Mouse (Mus musculus) testis, adult 2 months (tissue): ENCODE data around the gene Fam71e1. TPM values are rescaled to one million over a fixed set of nuclear protein-coding genes. Genes with fewer than 3 reads are reported as not detected.

Experiments used
- H3K27ac ChIP-seq: fragments of 200-500 bp; 2 replicates; pipeline ENCODE4 v1.5.1; 2012; ENCODE audit warnings: low read depth, low read length; ENCODE audit not compliant: control insufficient read depth, insufficient read depth
- H3K27me3 ChIP-seq: fragments of 200-500 bp; 2 replicates; pipeline ENCODE4 v1.6.1; 2012; ENCODE audit warnings: mild to moderate bottlenecking, low read length, moderate library complexity; ENCODE audit not compliant: control insufficient read depth, insufficient read depth
- H3K36me3 ChIP-seq: fragments of 200-500 bp; 2 replicates; pipeline ENCODE4 v1.6.1; 2012; ENCODE audit warnings: mild to moderate bottlenecking, low read length; ENCODE audit not compliant: control insufficient read depth, insufficient read depth
- H3K4me1 ChIP-seq: fragments of 200-500 bp; 2 replicates; pipeline ENCODE4 v1.6.1; 2012; ENCODE audit warnings: low read length; ENCODE audit not compliant: control insufficient read depth, insufficient read depth
- H3K4me3 ChIP-seq: fragments of 200-500 bp; 2 replicates; pipeline ENCODE4 v1.5.1; 2012; ENCODE audit warnings: low read depth, mild to moderate bottlenecking, low read length, moderate library complexity, mixed read lengths; ENCODE audit not compliant: control insufficient read depth
- CTCF ChIP-seq: fragments of 200-500 bp; IDR thresholded peaks from 2 replicates; pipeline ENCODE4 v1.5.1; 2012; ENCODE audit warnings: low read depth, mild to moderate bottlenecking, inconsistent platforms, low read length, moderate library complexity; ENCODE audit not compliant: control insufficient read depth, insufficient read depth, insufficient replicate concordance
- POLR2A ChIP-seq: fragments of 200-500 bp; IDR thresholded peaks from 2 replicates; pipeline ENCODE4 v1.6.1; 2012; ENCODE audit warnings: low read depth, mild to moderate bottlenecking, inconsistent platforms, low read length, moderate library complexity; ENCODE audit not compliant: control insufficient read depth
- polyA plus RNA-seq: library from polyadenylated mRNA; depleted of rRNA; stranded (reverse); fragments of >200 nt; gene quantifications from 2 replicates; pipeline ENCODE4 v1.2.3, GENCODE M21; 2012

The Fam71e1 gene
- polyA plus RNA-seq, 1 experiment = 1,517 TPM

GRCm38 (mm10) chr7:44462218-44463055 is 33.9 kb upstream of the Fam71e1 start:
- Histone ChIP-seq H3K36me3 (no peaks in the 10 kb centered on the region), H3K27me3 (no peaks in the 10 kb centered on the region), H3K4me1 (peaks cover 4% of the 10 kb centered on the region), H3K4me3 (peak overlapping the region; percentile 26; the same call in 1 of the 2 replicates), H3K27ac (no peak overlapping the region)
- TF ChIP-seq POLR2A = no peak
- TF ChIP-seq CTCF = no peak

GRCm38 (mm10) chr7:44463056-44463425 is 33.3 kb upstream of the Fam71e1 start:
- H3K4me3 ChIP-seq = no peak overlapping the region
- H3K36me3 ChIP-seq = no peaks in the 10 kb centered on the region
- no peaks in the 10 kb centered on the region for H3K27me3 ChIP-seq
- H3K4me1 ChIP-seq = peaks cover 4% of the 10 kb centered on the region
- TF ChIP-seq POLR2A (no peak), CTCF (no peak)
- no peak overlapping the region for H3K27ac ChIP-seq

- Histone ChIP-seq H3K36me3 (no peaks in the 10 kb centered on the region), H3K27ac (no peak overlapping the region), H3K27me3 (no peaks in the 10 kb centered on the region), H3K4me1 (peaks cover 8% of the 10 kb centered on the region), H3K4me3 (no peak overlapping the region)
- no peak for TF ChIP-seq CTCF
- TF ChIP-seq POLR2A = no peak
These were observed 32.7 kb upstream of the Fam71e1 start for GRCm38 (mm10) chr7:44463556-44464225.

GRCm38 (mm10) chr7:44464511-44464910 is 31.9 kb upstream of the Fam71e1 start:
- Histone ChIP-seq H3K4me1 (peaks cover 10% of the 10 kb centered on the region), H3K27me3 (no peaks in the 10 kb centered on the region), H3K4me3 (no peak overlapping the region), H3K36me3 (no peaks in the 10 kb centered on the region), H3K27ac (no peak overlapping the region)
- TF ChIP-seq CTCF (no peak), POLR2A (no peak)

GRCm38 (mm10) chr7:44465111-44465510 is 31.3 kb upstream of the Fam71e1 start, which contains the start of gene Aspdh:
Gene Aspdh, plus strand, starts transcription at chr7:44465391.
- no peaks in the 10 kb centered on the region for H3K27me3 ChIP-seq
- H3K27ac ChIP-seq = no peak within 1 kb of the TSS
- peaks cover 10% of the 10 kb centered on the region for H3K4me1 ChIP-seq

GRCm38 (mm10) chr7:44466006-44466887 is 30.1 kb upstream of the Fam71e1 start:
- Histone ChIP-seq H3K36me3 (no peaks in the 10 kb centered on the region), H3K4me3 (peak overlapping the region; percentile 93), H3K27me3 (no peaks in the 10 kb centered on the region), H3K4me1 (peaks cover 10% of the 10 kb centered on the region), H3K27ac (no peak overlapping the region)
- TF ChIP-seq POLR2A (no peak), CTCF (no peak)

More at GRCm38 (mm10) chr7:44465111-44465510, 31.3 kb upstream of the Fam71e1 start, which contains the start of gene Aspdh:
- H3K36me3 ChIP-seq = no peaks in the 10 kb centered on the region
- H3K4me3 ChIP-seq = peak within 1 kb of the TSS; percentile 93
- TF ChIP-seq POLR2A (no peak), CTCF (no peak)
